Mouse (Mus musculus) C2C12 (cell line): ENCODE results near the gene Erbb2.

Source experiments
- CEBPB ChIP-seq: IDR thresholded peaks from one replicate; pipeline ENCODE4 v1.6.1; 2011; ENCODE audit warnings: low read depth, mild to moderate bottlenecking, control low read depth, moderate library complexity
- CTCF ChIP-seq: IDR thresholded peaks from one replicate; pipeline ENCODE4 v1.5.1; 2011; ENCODE audit not compliant: control insufficient read depth, insufficient read depth, insufficient read length
- FOSL1 ChIP-seq: IDR thresholded peaks from one replicate; pipeline ENCODE4 v1.8.0; 2011; ENCODE audit warnings: mild to moderate bottlenecking, low read length; ENCODE audit not compliant: poor library complexity, insufficient read depth, severe bottlenecking
- MAX ChIP-seq: IDR thresholded peaks from one replicate; pipeline ENCODE4 v1.6.1; 2011; ENCODE audit warnings: mild to moderate bottlenecking, control low read depth
- MYOD1 ChIP-seq: IDR thresholded peaks from one replicate; pipeline ENCODE4 v1.6.1; 2011; ENCODE audit warnings: low read depth; ENCODE audit not compliant: control insufficient read depth, insufficient read length
- USF1 ChIP-seq: IDR thresholded peaks from one replicate; pipeline ENCODE4 v1.6.1; 2011; ENCODE audit warnings: low read depth, mild to moderate bottlenecking, control low read depth, moderate library complexity

DNA sequence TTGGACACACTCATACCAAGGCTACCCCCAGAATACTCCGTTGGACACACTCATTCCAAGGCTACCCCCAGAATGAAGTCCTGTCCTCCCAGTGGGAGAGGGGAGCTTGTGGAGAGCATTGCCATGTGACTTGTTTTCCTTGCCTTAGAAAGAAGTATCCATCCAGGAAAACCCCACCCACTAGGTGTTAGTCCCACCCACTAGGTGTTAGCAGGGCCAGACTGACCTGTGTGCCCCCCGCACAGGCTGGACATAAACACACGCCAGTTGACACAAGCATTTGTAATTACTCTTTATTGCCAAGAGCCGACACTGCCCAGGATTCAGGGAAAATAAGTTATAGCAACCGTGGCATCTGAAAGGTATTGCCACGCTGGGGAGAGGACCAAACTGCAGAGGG lies 25.2 kb downstream of the Erbb2 start:
- no peak for TF ChIP-seq CTCF
- TF ChIP-seq MYOD1: no peak
- no peak for TF ChIP-seq USF1
- no peak for TF ChIP-seq MAX
- TF ChIP-seq CEBPB: no peak
- TF ChIP-seq FOSL1: no peak
